Mouse (Mus musculus): ENCODE data around the gene Inpp5f. TPM values are rescaled to one million over a fixed set of nuclear protein-coding genes. Genes with fewer than 3 reads are reported as not detected.

The Inpp5f gene
- total and polyA plus RNA-seq, 3 experiments: 1.5 to 4.5 (median 4.1) TPM

DNA sequence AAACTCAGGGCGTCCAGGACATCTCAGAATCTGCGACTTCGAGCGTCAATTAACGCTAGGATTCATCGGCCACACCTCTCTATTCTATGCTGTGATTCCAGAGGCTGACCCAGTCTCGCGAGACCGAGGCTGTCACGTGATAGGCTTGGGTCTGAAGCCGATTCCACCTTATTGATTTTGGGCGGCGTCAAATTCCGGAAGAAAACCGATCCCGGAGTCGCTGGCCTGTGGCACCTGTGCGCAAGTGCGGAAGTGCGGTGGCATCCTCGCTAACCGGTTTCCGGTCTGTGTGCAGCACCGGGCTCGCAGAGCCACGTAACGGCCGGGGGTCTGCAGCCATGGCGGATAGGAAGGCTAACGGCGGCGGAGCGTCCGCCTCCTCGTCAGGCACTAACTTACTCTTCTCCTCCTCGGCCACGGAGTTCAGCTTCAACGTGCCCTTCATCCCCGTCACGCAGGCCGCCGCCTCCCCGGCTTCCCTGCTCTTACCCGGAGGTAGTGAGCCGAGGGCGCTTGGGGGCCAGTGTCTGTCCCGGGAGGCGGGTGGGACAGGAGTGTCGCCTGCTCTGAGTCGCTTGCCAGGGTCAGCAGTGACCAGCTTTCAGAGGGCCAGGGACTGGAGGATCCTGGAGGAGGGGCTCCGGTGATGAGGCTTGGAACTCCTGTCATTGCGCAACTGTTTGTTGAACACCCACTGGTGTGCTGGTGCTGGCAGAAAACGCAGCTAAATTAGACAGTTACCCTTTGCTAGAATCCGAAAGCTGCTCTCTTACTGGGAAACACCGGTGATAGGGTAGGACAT lies 133.8 kb downstream of the Inpp5f start, which contains the start of gene Sec23ip:
Gene Sec23ip (plus strand): TSS at position 260 of the 802 bp plus-strand sequence.
- intact Hi-C loops (cut with DNase I): no loop called here

More for the DNA sequence above, 133.8 kb downstream of the Inpp5f start, which contains the start of gene Sec23ip:
- Histone ChIP-seq H3K27me3 (ENCODE audit: control insufficient read depth, insufficient read depth, low read length) (no peaks in the 10 kb centered on the region), H3K4me3 (peak within 1 kb of the TSS; percentile 96), H3K79me2 (replicated peaks; ENCODE audit: control insufficient read depth, insufficient read depth, low read length) (peaks cover 7% of the 10 kb centered on the region; the same call in 1 of the 2 replicates), H3K4me1 (ENCODE audit: control insufficient read depth, insufficient read depth, low read length) (peaks cover 19% of the 10 kb centered on the region), H3K9ac (ENCODE audit: low read depth, low read length) (peak within 1 kb of the TSS; percentile 80), H3K27ac (peak within 1 kb of the TSS; percentile 85), H3K36me3 (ENCODE audit: control insufficient read depth, insufficient read depth, low read length) (peaks cover 2% of the 10 kb centered on the region)
- DNase-seq: peak; percentile 98 to 99
- under 1% methylated on average over 55 of the region's 55 CpGs for WGBS
- TF ChIP-seq EP300 (IDR thresholded peaks at IDR 0.05; ENCODE audit: insufficient read depth, low read depth, low read length): peak; percentile 59; the same call in 1 of the 2 replicates
- TF ChIP-seq CTCF (IDR thresholded peaks at IDR 0.05): no peak
- peak; percentile 96 for TF ChIP-seq POLR2A (IDR thresholded peaks at IDR 0.05; ENCODE audit: insufficient read depth, low read depth, low read length)

Other genes with a start within 250 kb of the Inpp5f start
- gene Rgs10, start 192.6 kb upstream of the Inpp5f start, total RNA-seq (2021): 10 to 100 TPM in 1 of 2 experiments, 1 to 10 TPM in 1; 9.8 to 14.3 TPM
- 4.8 and 5.0 TPM in 2 replicates for gene Rgs10, start 192.6 kb upstream of the Inpp5f start, polyA plus RNA-seq (2012; rRNA removed)
- 10 to 100 TPM; 42.8 to 43.4 TPM for gene Tial1, start 149.6 kb upstream of the Inpp5f start, total RNA-seq (2021)
- gene Tial1, start 149.6 kb upstream of the Inpp5f start, polyA plus RNA-seq (2012; rRNA removed): 18.4 and 32.9 TPM in 2 replicates
- 100 to 1,000 TPM; 259 to 296 TPM for gene Bag3, start 87.7 kb upstream of the Inpp5f start, total RNA-seq (2021)
- gene Bag3, start 87.7 kb upstream of the Inpp5f start, polyA plus RNA-seq (2012; rRNA removed): 133 and 148 TPM in 2 replicates
- 10 to 100 TPM; 23.7 to 25.2 TPM for gene Mcmbp, start 129.2 kb downstream of the Inpp5f start, total RNA-seq (2021)
- 14.0 and 25.0 TPM in 2 replicates for gene Mcmbp, start 129.2 kb downstream of the Inpp5f start, polyA plus RNA-seq (2012; rRNA removed)
- 10 to 100 TPM; 25.1 to 26.8 TPM for gene Sec23ip, start 133.6 kb downstream of the Inpp5f start, total RNA-seq (2021)
- 26.5 and 33.0 TPM in 2 replicates for gene Sec23ip, start 133.6 kb downstream of the Inpp5f start, polyA plus RNA-seq (2012; rRNA removed)

All from heart, adult 2 months (tissue).